Mouse (Mus musculus): Measurements from ENCODE around the gene Slc25a27.
A peak's percentile ranks its signal among the peaks of the same experiment; 100 is the strongest.

The Slc25a27 gene

GRCm38 (mm10) chr17:43645136-43645535 is 21.9 kb downstream of the Slc25a27 start:
- DNase-seq: no peak

- DNase-seq: no peak
Measured at GRCm38 (mm10) chr17:43644375-43644774, 22.6 kb downstream of the Slc25a27 start.

- no peak for DNase-seq
Measured at GRCm38 (mm10) chr17:43643191-43643590, 23.8 kb downstream of the Slc25a27 start.

- DNase-seq: no peak
Measured at GRCm38 (mm10) chr17:43640825-43641224, 26.2 kb downstream of the Slc25a27 start.

GRCm38 (mm10) chr17:43637146-43637545 is 29.9 kb downstream of the Slc25a27 start:
- DNase-seq: no peak

GRCm38 (mm10) chr17:43630427-43630760 is 36.6 kb downstream of the Slc25a27 start:
- no peak for DNase-seq

- no peak for DNase-seq
Measured at GRCm38 (mm10) chr17:43629496-43630426, 37.3 kb downstream of the Slc25a27 start, which contains the start of gene Tdrd6. TSS of gene Tdrd6 (minus strand) at chr17:43630299.

GRCm38 (mm10) chr17:43629026-43629495 is 38.0 kb downstream of the Slc25a27 start:
- DNase-seq: no peak

- no peak for DNase-seq
Measured at GRCm38 (mm10) chr17:43628246-43628645, 38.8 kb downstream of the Slc25a27 start.

- DNase-seq: no peak
Measured at GRCm38 (mm10) chr17:43622076-43622475, 44.9 kb downstream of the Slc25a27 start.

GRCm38 (mm10) chr17:43619156-43619555 is 47.9 kb downstream of the Slc25a27 start:
- no peak for DNase-seq

GRCm38 (mm10) chr17:43612221-43612620 is 54.8 kb downstream of the Slc25a27 start:
- DNase-seq: no peak

- peak; percentile 10 to 57 for DNase-seq
Measured at GRCm38 (mm10) chr17:43611586-43611985, 55.4 kb downstream of the Slc25a27 start.

DNA sequence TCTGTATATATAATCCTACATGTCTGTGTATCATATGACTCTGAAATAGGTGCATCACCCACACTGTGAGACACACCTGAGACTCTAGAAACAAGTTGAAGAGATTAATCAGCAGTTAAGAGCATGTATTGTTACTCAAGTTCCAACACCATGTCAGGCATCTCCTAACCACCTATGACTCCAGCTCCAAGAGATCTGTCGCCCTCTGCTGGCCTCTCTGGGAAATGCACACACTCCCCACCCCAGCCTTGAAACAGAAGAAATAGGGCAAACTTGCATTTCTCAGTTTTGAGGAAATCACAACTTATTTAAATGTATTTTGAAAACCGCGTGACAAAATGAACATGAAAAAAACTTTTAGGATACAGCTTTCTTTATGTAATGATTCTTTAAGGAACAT is 60.3 kb downstream of the Slc25a27 start:
- DNase-seq: peak; percentile 21 to 42

- no peak for DNase-seq
Measured at GRCm38 (mm10) chr17:43598706-43599105, 68.3 kb downstream of the Slc25a27 start.

- no peak for DNase-seq
Measured at GRCm38 (mm10) chr17:43597742-43598141, 69.3 kb downstream of the Slc25a27 start.

DNA sequence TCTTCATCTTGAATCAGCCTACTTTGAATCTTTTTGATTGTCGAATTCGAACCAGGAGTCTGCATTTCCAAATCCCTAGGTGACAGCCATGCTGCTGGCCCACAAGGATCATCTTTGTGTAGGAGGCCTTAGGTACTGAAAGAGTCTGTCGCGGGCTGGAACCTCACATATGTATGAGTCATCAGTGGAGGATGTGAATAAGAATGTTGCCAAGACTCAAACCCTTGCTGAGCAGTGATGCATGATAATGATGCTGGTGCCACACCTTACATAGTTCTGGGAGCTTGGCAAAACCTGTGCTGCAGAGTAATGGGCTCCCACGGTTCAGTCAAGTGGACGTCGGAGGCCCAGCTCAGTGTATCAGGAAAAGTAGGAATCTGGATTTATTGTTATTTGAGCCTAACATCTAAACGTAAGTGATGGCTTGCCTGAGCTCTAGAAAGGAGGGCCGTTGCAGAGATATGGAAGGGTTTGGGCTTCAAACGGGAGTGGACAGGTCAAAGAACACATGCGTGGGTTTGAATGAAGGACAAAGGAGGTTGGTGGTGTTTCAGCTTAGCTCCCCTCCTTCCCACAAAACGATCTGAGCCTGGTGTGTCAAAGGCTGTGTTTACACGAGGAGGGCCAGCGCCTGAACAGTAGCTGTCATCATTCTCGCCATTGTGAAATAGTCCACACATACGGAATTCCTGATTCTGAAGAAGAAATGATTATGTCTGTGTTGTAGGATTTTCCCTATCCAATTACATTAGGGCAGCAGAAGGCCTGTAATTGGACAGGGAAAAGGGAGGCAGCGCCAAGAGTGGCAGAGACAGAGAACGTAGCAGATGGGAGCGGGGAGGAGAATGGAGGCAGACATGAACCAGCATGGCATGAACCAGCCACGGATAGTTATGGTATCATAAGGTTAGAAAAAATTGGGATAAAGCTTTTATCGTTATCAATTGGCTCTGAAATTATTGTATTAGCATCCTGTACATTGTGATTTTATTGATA is 74.4 kb downstream of the Slc25a27 start:
- DNase-seq: no peak

Data from cerebellum, adult 18-20 months (tissue).